Mouse (Mus musculus) ZHBTc4 (cell line): ENCODE results near the gene Tanc1.
A peak's percentile ranks its signal among the peaks of the same experiment; 100 is the strongest.

ENCODE experiments used
- DNase-seq: peaks from one replicate; pipeline ENCODE4 v3.0.0-alpha.2; 2011; ENCODE audit warnings: low read depth, low spot score

Tanc1 gene

GRCm38 (mm10) chr2:59881831-59882741 lies 270.2 kb downstream of the Tanc1 start, which contains the start of gene Wdsub1:
Gene Wdsub1, minus strand, starts transcription at chr2:59882591.
- peak; percentile 96 for DNase-seq

GRCm38 (mm10) chr2:59882742-59883281 lies 271.0 kb downstream of the Tanc1 start:
- DNase-seq: no peak

GRCm38 (mm10) chr2:59889699-59890098 lies 277.9 kb downstream of the Tanc1 start:
- no peak for DNase-seq
